Mouse (Mus musculus) hindlimb bud, embryonic 11.5 days (tissue): ENCODE data around the gene Lbh.

Source experiments
- DNase-seq: peaks from one replicate; pipeline ENCODE4 v3.0.0-alpha.2; 2012; ENCODE audit warnings: low read depth, low spot score; ENCODE audit errors: extremely low spot score

Lbh gene

DNA sequence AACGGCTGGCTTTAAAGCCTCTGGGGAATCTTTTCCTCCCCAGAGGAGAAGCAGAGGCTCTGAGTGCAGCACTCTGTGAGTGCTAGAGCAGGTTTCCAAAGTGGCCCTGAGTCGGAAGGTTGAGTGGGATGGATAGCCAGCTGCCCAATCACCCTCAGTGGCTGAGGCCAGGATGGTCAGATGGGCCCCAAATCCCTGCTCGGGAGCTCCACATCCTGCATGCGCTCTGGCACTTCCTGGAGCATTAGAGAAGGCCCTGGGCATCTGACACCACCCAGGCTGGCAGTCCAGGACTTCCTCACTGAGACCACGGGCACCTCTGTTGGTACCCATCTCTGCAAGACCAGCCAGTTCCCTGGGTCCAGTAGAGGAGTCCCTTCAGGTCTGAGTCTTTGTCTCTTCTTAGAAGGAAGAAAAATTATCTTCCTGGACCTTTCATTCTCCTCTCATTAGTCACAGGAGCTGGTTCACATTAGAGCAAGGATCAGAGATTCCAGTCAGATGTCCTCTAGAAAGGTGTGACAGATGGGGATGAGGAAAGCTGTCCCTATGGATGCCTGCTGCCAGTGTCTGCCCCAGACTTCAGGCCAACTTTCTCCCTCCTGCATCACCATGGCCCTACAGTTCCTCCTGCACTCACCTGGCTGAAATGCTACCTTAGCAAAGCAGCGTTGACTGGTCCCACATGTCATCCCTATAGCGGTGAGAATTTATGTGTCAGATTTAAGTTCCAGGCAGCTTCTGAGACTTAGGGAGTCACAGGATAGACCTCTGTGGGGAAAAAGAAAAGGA is 8.8 kb upstream of the Lbh start:
- no peak for DNase-seq

DNA sequence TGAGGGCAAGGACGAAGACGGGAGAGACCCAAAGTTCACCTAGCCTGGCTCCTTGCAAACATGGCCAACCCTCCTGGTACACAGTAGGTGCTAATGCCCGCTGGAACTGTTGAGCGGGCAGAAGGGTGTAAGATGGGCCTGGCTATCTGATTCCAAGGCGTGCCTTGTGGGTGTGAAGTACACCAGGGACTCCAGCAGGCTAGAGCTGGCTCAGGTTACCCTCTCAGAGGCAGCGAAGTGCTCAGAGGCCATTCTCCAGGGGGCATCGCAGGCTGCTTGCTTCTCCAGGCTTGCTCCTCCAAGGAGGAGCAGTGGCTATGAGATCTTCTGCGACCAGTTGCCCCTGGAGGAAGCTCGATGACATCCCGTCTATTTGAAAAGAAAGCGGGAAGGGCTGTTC is 6.8 kb upstream of the Lbh start:
- DNase-seq, result no peak

DNA sequence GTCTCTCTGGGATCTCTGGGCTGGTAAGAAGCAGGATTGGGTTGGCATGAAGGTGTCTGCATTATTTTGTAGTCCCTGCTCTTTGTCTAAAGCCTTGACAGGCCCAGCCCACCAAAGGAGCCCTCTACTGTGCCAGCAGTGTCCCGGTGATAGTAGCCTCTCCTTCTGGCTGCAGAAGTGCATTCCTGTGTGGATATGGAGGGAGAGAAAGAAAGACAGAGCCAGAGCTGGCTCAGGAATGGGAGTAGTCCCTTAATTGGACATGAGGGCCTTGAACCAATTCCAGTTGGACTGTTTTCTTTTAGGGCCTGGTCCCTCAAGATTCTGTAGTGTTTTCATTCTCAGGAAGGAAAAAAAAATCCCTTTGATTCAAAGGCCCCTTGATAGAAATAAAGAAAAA is 6.4 kb upstream of the Lbh start:
- DNase-seq, result no peak

GRCm38 (mm10) chr17:72914082-72914481 is 4.0 kb upstream of the Lbh start:
- DNase-seq, result no peak

DNA sequence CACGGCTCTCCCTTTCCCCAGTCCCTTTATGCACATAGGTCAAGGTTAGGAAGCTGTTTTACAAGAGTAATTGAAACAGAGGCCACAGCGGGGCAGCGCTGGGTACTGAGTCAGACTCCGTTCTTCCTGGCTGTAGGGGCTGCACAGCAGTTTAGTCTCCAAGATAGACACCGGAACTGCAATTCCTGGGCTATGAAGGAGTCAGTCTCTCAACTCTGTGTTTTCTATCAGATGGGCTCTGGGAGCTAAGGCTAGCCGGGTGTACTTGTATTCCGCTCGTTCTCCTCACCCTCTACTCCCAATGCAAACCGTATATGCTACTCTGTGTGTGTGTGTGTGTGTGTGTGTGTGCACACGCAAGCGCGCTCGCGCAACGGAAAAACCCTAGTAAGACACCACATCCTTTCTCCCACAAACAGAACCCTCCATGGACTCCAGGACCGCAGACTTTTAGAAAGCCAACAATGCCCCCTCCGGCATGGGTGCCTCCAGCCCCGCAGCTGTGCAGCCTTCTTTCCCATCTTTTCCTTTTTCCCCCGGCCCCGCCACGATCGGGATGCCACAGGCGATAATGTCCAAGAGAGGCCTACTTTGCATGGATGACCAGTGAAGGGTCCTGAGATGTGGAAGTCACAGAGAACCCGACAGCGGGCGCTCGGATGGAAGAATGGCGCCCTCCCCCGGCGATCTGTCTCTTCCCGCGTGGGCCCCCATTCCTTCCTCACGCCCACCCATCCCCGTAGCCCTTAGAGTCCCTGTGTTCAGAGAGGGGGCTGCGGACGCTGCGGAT is 669 bp upstream of the Lbh start:
- no peak for DNase-seq

DNA sequence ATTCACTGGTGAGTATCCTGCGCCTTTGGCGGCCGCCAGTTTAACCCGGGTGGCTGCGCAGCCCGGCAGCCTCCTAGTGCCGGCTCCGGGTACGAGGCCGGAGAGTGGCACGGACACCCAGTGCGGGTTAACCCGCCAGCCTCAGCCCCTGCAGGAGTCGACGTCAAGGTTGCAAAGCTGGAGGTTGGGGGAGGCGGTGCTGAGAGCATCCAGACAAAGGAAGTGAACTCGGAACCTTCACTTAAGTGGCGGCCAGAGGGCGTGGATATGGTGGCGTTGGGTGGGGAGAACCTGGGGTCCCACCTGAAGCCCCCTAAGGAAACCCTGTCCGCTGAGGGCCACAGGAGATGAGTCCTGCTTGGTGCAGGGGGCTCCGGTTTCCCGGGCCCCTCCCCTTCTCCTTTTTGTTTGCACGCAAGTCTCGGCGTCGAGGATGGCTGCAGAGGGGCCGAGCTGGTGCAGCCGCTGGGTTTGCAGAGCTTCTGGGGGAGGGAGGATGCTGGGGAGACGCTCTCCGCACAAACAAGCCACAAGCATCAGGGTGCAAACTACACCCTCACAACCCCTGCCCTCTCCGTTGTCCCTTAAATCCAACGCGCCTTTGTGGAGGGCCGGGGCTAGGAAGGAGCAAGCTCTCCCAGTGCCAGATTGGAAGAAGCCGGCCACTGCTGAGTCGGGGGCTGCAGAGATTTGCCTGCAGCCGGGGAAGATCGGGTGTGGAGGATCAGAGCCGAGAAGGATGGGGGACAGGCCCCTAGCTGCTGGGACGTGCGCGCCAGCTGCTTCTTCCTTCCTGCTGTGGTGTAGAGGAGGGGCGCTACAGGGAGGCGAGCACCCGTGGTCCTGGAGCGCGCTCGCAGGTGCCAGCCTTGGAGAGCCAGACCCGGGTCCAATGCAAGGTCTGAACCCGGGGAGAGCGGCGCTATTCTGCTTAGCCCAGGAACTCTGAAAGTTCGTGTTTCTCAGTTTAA is 751 bp downstream of the Lbh start:
- no peak for DNase-seq

DNA sequence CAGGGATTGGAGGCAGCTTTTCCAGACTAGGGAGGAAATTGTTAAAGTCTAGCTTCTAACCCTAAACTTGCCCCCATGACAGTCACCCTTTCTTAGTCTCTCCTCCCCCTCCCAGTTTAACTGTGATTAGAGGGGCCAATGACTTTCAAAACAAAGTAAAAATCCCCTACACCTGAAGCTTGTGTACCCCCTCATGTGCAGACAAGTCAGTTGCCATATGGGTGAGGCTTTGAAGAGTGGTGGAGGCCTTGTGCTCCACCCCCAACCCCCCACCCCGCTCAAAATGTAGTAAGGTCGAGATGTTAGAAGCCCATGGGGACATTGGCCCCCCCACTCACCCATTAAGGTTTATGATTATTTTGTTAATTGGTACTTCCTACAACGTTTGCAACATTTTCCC is 1.5 kb downstream of the Lbh start:
- DNase-seq, result no peak

DNA sequence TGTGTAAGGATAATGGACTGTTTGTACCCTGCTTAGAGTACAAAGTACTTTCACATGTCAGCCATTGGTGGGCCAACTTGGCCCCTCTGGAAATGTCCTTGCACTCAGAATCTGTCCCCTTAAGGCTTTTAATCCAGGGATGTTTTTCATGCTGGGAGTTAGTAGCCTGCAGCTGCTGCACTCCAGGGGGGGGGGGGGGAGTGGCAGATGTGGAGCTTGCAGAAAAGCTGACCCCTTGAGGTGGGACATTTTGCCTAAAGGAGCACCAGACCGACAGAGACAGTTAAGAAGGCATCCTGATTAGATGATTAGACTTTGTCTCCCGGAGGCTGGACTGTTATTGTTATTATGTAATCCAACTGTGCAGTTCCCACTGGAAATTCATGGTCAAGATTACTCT is 2.3 kb downstream of the Lbh start:
- DNase-seq, result no peak

DNA sequence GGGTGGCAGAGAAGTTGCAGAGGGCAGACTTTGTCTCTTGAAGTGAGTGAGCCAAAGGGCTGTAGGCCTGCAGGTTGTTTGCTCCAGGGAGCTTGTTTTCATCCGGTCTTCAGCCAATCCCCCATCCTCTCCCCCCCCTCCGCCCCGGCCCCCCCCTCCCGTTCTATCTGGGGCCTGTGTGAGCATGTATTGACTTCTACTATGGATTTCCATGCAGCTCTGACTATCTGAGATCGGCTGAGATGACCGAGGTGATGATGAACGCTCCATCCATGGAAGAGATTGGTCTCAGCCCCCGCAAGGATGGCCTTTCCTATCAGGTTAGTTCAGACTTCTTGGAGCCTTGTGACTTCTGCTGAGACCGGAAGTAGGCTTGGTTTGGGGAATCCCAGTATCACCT is 2.9 kb downstream of the Lbh start:
- DNase-seq, result no peak

DNA sequence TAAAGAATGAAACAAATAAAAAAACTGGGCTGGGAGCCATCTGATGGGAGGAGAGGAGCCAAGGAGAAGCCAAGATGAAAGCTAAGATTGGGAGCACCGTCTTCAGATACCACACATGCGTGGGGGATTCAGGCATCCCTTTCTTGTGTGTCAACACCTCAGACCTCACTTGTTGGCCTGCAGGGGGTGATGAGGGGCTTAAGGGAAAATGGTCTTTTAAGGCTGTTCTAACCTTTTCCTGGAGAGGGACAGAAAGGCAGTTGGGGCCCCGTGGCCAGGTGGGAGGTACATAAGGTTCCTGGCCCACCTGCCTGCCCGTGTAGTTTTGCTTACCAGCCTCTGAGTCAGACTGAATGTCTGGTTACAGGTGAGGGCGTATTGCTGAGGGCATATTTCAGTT is 4.1 kb downstream of the Lbh start:
- DNase-seq, result no peak

DNA sequence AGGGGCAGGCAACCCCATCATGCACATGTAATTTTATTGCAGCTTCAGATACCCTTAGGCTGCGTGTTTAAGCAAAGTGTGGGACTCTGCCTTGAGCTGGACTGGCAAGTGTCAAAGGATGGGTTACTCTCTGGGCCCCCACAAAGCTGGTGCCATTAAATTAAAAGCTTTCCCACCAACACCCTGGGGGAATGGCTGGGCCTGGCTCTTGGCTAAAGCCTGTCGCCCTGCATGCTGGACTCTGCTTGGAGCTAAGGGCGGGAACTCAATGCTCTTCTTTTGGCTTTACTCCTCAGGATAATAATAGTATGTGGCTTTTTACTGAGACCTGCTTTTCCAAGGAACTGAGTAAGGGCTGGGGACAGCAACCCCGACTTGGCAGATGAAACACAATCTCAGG is 5.2 kb downstream of the Lbh start:
- no peak for DNase-seq

GRCm38 (mm10) chr17:72924295-72924694 is 6.2 kb downstream of the Lbh start:
- no peak for DNase-seq

GRCm38 (mm10) chr17:72925111-72925510 is 7.0 kb downstream of the Lbh start:
- DNase-seq, result no peak

- DNase-seq, result no peak
Observed at GRCm38 (mm10) chr17:72925804-72926617, 7.9 kb downstream of the Lbh start.

GRCm38 (mm10) chr17:72926994-72927393 is 8.9 kb downstream of the Lbh start:
- no peak for DNase-seq

GRCm38 (mm10) chr17:72933116-72933515 is 15.0 kb downstream of the Lbh start:
- DNase-seq, result no peak

DNA sequence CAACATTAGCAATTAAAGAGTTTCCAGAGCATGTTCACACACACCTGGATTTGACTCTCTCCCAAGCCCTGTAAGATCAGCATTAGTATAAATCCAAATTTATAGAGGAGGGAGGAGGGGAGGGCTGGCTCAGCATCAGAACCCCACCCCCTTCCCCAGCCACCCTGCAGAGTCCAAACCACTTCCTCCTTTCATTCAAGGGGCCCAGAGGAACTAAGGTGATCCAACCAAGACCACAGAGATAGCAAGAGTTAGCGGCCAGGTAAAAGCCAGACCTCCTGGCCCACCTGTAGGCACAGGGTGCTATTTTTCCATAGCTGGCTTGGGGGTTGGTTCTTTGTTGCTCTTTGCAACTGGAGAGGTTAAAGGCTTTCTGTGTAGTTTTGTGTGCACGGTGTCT is 16.0 kb downstream of the Lbh start:
- no peak for DNase-seq

DNA sequence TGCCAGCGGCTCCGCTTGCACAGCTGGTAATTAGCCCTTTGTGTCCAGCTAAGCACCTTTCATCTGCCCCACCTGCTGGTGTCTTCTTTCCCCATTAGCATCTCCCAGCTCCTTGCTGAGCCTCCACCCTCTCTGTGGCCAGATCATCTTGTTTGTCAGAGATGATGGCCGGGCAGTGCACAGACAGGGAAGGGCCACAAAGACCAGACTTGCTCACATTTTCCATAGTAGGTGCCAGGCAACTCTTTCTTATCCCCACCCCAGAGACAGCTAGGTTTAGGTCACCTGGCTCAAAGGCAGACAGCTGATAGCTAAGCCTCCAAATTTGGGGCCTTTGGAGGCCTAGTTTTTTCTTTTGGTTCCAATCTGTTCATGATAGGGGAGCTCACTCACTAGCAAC is 16.5 kb downstream of the Lbh start:
- DNase-seq, result no peak

DNA sequence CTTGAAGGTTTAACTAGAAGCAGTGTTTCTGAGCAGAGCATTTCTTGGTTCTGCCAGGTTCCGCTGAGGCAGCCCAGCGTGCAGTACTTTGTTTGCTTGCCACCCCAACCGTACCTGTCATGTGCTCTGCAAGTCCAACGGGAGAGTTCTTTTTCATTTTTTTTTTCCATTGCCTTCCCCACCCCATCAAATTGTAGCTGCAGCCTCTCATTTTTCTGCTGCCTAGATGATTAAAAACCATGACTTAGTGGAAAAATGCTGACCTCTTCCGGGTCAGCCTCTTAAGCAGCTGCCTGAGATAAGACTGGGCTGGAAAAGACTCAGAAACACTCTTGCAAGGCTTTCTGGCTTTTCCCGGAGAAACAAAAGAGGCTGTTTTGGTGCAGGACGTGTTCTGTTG is 17.8 kb downstream of the Lbh start:
- DNase-seq, result no peak

- DNase-seq, result no peak
Observed at GRCm38 (mm10) chr17:72936336-72936735, 18.2 kb downstream of the Lbh start.

GRCm38 (mm10) chr17:72937204-72937603 is 19.1 kb downstream of the Lbh start:
- DNase-seq, result no peak
